Mouse (Mus musculus) gastrocnemius, adult 2 months (tissue): ENCODE results near the gene Tmem102. TPM values are rescaled to one million over a fixed set of nuclear protein-coding genes. Genes with fewer than 3 reads are reported as not detected.

Experiments used
- DNase-seq: peaks from one replicate; pipeline ENCODE4 v3.0.0; 2022
- H3K27ac ChIP-seq: fragments of 200-600 bp; 2 replicates; pipeline ENCODE4 v1.8.1; 2022; ENCODE audit warnings: mild to moderate bottlenecking
- H3K4me3 ChIP-seq: fragments of 200-600 bp; 2 replicates; pipeline ENCODE4 v1.8.1; 2022; ENCODE audit warnings: mild to moderate bottlenecking, moderate library complexity
- CTCF ChIP-seq: fragments of 200-600 bp; IDR thresholded peaks from 2 replicates; pipeline ENCODE4 v1.8.1; 2022; ENCODE audit warnings: antibody characterized with exemption, mild to moderate bottlenecking, moderate library complexity
- intact Hi-C: fragments of 180-260 bp; cut with DNase I; formaldehyde crosslinking; loops from one replicate; pipeline ENCODE4 v1.15.1; 2025
- total RNA-seq, 2 experiments: library from RNA; stranded (reverse); gene quantifications; 2 replicates each; pipeline ENCODE4 v1.2.3; 2021

Gene Tmem102
- total RNA-seq, 2 experiments from 2014 or later, result 0.20 to 0.41 TPM

DNA sequence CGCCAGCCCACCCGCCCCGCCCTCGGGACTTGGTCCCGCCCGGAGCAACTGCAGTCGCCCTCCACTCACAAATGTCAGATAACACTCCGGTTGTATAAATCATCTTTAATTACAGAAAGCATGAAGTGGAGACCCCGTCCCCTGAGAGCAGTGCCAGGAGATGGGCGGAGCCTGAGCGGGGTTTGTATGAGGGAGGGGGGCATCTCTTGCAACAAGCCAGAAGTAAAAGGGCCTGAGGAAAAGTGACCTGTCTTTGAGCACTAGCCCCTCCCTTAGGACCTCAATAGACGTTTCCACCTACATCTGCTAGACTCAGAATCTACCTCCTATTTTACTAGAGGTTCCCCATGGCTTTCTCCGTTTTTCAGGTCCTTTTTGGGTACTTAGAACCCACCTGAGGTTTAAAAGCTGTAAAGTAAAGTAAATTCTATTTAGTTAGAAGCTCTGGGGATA lies 9.4 kb downstream of the Tmem102 start:
- intact Hi-C loops, result loop anchor here (1.0 kb wide), 1 partner anchor 37 kb away; no protein-coding TSS in a partner anchor
- Histone ChIP-seq H3K27ac (peak overlapping the region; percentile 97), H3K4me3 (peak overlapping the region; percentile 79)
- TF ChIP-seq CTCF, result no peak
- no peak for DNase-seq

DNA sequence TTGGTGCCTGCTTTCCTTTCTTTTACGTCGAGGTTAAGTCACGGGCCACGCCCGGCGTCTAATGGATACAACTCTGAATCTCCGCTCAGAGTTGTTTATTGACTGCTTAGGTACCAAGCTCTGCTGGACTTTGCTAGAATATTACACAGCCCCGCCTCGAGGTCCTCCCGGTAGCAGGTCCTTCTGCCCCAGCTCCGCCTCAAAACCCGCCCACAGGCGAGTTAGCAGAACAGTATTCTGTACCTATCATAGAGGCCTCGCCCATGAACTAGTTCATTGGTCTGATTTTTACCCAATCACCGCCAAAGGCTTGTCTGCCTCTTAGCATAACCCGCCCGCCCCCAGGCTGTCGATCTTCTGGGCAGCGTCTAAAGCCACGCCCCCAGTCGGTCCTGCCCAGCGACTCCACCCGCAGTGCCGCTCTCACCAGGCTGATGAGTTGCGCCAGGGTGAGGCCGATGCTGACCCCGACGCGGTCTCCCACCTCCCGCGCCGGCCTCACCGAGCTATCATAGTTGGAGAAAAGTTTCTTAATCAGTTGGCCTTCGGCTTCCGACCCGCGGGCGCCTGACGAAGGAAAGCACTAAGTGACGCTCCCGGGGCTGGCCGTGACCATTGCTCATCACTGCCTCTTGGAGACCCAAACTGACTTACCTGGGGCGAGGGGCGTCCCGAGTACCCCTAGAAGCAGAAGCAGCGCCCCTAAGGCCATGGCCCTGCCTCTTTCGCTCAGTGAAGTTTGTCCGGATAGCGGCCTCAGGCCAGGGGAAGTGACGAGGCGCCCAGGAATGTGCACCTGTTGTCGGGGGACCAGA lies 10.0 kb downstream of the Tmem102 start, which contains the start of gene Chrnb1:
Chrnb1 (minus strand) TSS at position 776 of the 815 bp plus-strand sequence.
- Histone ChIP-seq H3K27ac (peak within 1 kb of the TSS; percentile 97), H3K4me3 (peak within 1 kb of the TSS; percentile 79)
- no peak for TF ChIP-seq CTCF
- peak; percentile 97 for DNase-seq
- intact Hi-C loops, result loop anchor here (1.0 kb wide), 1 partner anchor 36 kb away; no protein-coding TSS in a partner anchor

DNA sequence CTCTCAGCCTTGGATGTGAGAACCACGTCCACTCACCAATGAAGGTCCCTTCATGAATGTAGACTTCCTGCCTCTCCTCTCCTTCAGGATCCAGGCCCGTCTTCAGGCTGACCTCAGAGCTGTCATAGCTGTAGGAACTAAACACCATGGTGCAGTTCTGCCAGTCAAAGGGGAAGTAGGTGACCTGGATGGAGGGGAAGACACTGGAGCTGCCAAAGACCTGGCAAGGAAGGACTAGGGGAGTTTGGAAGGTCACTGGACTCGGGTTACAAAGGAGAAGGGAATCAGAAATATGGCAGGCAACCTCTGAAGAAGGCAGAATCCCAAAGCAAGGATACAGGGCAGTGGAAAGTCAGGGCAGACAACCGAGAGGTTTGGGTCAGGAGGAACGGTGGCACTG lies 12.0 kb downstream of the Tmem102 start:
- peak overlapping the region; percentile 79 for H3K27ac ChIP-seq
- H3K4me3 ChIP-seq, result peak overlapping the region; percentile 13; the same call in 1 of the 2 replicates
- peak; percentile 62 for DNase-seq
- TF ChIP-seq CTCF, result no peak
- intact Hi-C loops, result no loop called here

DNA sequence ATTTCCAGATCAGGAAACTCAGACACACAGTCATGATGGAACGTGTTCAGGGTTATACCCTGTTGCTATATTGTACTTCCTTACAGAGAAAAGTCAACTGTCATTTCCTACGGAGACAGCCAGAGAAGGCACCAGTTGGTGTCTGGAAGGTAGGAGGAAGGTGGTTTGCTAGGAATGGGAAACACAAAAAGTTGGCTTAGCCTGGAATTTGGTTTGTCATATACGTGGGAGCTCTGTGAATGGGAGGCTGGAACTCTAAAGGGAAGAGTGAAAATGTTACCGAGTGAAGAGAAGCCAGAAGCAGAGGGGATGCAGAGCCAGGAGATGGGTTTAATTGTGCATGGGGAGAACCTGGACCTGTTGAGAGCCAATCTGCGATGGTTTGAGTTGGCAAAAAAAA lies 14.0 kb downstream of the Tmem102 start:
- Histone ChIP-seq H3K4me3 (no peak overlapping the region), H3K27ac (no peak overlapping the region)
- no peak for DNase-seq
- intact Hi-C loops, result loop anchor here (2.0 kb wide), 1 partner anchor 17 kb away; no protein-coding TSS in a partner anchor
- no peak for TF ChIP-seq CTCF

DNA sequence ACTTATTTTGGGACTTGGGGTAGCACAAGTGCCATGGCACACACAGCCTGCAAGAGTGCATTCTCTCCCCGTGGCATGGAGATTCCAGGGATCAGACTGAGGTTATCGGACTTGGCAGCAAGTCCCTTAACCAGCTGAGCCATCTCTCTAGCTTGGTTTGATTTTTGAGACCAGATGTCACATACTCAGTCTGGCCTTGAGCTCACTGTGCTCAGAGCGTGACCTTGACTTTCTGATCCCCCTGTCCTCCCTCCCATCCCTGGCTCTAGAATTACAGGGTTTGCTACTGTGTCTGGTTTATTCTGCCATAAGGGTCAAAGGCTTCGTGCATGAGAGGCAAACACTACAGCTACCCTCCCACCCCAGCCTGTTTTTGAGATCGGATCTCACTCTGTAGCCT lies 16.0 kb downstream of the Tmem102 start:
- Histone ChIP-seq H3K27ac (no peak overlapping the region), H3K4me3 (no peak overlapping the region)
- intact Hi-C loops, result no loop called here
- TF ChIP-seq CTCF, result no peak
- DNase-seq, result no peak

DNA sequence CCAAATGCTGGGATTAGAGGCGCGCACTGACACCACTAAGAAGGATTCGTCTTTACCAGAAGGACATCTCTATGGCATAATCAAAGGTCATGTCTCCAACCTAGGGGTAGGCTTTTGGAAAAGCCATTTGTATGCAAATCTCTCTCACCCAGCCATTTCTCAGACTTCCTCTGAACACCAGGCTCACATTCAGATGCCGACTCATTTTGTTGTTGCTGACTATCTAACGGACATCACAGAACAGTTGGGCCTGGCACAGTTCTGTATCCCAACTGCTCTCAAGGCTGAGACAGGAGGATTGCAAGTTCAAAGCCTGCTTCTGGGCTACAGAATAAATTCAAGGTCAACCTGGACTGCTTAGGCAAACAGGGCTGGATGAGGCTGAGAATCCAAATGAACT lies 18.1 kb downstream of the Tmem102 start:
- no peak overlapping the region for H3K4me3 ChIP-seq
- intact Hi-C loops, result no loop called here
- TF ChIP-seq CTCF, result no peak
- H3K27ac ChIP-seq, result no peak overlapping the region
- DNase-seq, result no peak

DNA sequence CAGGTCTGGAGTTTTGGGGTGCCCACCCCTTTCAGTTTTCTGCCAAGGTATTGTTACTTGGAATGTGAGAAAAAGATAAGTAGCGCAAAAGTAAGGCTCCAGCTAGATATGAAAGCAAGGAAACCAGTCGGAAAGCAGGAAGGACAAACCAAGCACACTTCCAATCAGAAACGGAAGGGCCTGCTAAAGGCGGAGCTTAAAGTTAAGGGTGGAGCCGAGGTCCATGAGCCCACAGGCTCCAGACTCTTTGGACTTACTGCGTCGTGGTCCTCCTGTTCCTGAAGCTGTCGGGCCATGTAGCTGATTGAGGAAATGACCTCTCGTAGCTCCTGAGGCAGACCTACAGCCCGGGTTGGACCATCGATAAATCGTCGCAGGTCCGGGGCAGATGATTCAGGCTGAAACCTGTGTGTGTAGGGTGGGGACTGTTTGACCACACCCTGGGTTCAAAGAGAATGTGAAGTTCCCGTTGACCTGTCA lies 20.6 kb downstream of the Tmem102 start:
- intact Hi-C loops, result no loop called here
- DNase-seq, result peak; percentile 52
- TF ChIP-seq CTCF, result no peak
- H3K27ac ChIP-seq, result peak overlapping the region; percentile 43
- H3K4me3 ChIP-seq, result peak overlapping the region; percentile 57

DNA sequence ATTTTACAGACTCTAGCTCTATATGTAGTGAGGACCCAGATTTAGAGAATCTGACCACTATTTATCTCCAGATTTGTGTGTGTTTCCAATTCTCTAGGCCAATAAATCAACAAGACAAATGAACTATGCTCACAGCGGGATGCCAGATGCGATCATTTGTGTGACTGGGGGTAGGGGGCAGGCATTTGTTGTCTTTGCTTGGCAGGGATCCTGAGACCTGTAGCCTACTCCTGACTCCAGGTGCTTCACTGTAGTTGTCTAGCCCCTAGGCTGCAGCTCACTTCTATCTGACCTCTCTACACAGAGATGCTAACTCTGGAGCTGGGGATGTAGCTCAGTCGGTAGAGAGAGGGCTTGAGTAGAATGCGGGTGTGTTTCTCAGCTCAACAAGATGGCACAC lies 23.6 kb downstream of the Tmem102 start:
- no peak for TF ChIP-seq CTCF
- H3K4me3 ChIP-seq, result no peak overlapping the region
- intact Hi-C loops, result no loop called here
- DNase-seq, result no peak
- H3K27ac ChIP-seq, result no peak overlapping the region

DNA sequence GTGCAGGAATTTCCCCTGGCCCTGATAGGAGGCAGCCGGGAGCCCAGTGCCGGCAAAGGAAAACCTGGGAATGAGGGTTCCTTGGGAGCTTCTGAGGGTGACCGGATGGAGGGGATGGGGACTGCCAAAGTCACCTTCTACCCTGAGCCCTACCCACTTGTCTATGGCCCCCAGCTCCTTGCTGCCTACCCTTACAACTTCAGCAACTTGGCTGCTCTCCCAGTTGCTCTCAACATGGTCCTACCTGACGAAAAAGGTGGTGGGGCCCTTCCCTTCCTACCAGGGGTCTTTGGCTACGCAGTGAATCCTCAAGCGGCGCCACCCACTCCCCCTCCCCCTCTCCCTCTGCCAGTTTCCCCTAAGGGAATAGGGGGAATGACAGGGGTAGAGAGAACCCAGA lies 26.4 kb downstream of the Tmem102 start:
- intact Hi-C loops, result no loop called here
- no peak for DNase-seq
- no peak overlapping the region for H3K27ac ChIP-seq
- no peak overlapping the region for H3K4me3 ChIP-seq
- TF ChIP-seq CTCF, result no peak

DNA sequence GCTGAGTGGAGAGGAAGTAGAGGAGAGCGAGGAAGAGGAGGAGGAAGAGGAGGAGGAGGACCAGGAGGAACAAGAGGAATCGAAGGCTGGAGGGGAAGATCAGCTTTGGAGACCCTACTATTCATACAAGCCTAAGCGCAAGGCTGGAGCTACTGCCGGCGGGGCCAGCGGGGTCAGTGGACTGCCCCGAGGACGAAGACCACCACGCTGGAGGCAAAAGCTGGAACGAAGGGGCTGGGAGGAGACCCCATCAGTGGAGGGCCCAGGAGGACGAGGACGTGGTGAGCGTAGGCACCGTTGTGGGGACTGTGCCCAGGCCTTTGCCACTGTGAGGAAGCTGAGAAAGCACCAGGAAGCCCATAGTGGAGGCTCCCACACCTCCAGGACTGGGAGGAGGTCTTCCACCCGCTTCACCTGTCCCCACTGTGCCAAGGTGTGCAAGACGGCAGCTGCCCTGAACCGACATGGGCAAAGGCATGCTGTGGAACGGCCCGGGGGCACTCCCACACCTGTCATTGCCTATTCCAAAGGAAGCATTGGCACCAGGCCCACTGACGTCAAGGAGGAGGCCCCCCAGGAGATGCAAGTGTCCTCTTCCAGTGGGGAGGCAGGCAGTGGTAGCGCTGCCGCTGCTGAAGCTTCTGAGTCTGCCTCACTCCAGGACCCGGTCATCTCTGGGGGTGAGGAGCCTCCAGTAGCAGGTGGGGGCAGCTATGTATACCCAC lies 27.0 kb downstream of the Tmem102 start:
- H3K27ac ChIP-seq, result no peak overlapping the region
- intact Hi-C loops, result no loop called here
- TF ChIP-seq CTCF, result no peak
- no peak for DNase-seq
- H3K4me3 ChIP-seq, result no peak overlapping the region

DNA sequence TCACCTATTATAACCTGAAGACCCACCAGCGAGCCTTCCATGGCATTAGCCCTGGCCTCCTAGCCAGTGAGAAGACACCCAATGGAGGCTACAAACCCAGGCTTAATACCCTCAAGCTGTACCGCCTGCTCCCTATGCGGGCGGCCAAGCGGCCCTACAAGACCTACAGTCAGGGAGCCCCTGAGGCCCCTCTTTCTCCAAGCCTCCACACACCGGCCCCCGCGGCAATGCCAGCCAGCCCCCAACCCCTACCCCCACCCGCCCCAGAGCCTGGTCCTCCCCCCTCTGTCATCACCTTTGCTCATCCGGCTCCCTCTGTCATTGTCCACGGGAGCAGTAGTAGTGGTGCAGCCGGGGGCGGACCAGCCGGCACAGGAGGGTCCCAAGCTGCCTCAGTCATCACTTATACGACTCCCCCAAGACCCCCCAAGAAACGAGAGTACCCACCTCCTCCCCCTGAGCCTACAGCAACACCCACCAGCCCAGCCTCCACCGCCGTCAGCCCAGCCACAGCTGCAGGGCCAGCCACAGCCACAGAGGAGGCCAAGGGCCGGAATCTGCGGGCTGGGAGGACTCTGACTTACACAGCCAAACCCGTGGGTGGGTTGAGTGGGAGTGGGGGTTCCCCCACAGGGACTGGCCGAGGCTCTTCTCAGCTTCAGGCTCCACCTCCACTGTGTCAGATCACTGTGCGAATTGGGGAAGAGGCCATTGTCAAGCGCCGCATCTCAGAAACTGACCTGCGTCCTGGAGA lies 27.7 kb downstream of the Tmem102 start:
- H3K4me3 ChIP-seq, result no peak overlapping the region
- intact Hi-C loops, result no loop called here
- DNase-seq, result no peak
- no peak for TF ChIP-seq CTCF
- no peak overlapping the region for H3K27ac ChIP-seq

DNA sequence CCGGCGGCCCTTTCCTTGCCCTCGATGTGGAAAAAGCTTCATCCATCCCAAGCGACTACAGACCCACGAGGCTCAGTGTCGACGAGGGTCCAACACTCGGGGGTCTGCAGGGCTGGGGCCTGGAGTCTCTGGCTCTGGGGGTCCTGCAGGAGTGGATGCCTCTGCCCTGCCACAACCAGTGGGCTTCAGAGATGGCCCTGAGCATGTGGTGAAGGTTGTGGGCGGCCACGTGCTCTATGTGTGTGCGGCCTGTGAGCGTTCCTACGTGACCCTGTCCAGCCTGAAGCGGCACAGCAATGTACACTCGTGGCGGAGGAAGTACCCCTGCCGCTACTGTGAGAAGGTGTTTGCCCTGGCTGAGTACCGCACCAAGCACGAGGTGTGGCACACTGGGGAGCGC lies 28.9 kb downstream of the Tmem102 start:
- TF ChIP-seq CTCF, result no peak
- DNase-seq, result no peak
- Histone ChIP-seq H3K27ac (no peak overlapping the region), H3K4me3 (no peak overlapping the region)
- intact Hi-C loops, result no loop called here
